In the genomic region with DNA sequence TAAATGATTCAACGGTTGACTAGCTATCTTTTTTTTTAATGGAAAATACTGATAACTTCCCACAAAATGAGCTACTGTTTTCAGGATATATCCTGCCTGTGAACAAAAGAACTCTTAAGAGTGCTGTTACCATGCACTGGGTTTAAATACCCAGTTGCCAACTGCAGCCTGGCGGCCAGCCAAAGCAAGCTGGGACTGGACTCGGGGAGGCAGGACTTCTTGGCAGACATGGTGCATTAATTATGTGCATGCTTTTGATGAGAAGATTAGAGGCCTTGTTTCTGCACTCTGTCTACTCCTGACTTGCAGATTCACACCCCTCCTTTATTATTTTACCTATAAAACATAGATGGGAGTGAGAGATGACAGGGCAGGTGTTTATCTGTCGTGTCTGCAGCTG, we compare ENCODE assay signal across 8 mouse cellular contexts. TPM values are rescaled to one million over a fixed set of nuclear protein-coding genes. Genes with fewer than 3 reads are reported as not detected.
DNase-seq lines count a peak whose midpoint lies in the region; ATAC-seq lines count a peak whose summit lies in the region.

No protein-coding gene starts in this region.

- H3K4me3 ChIP-seq in kidney, embryonic 14.5 days (ENCODE audit: low read length): no peak overlapping the region
- no peak overlapping the region for H3K4me3 ChIP-seq in embryonic facial prominence, embryonic 15.5 days (replicated peaks)
- no peak overlapping the region for H3K4me3 ChIP-seq in heart, embryonic 14.5 days (ENCODE audit: control insufficient read depth in 1 of 2, insufficient read depth in 1 of 2, low read depth in 1 of 2, low read length in 2 of 2)

- no peak for ATAC-seq in kidney, embryonic 14.5 days (ENCODE audit: low FRiP score, low TSS enrichment)
- no peak for ATAC-seq in embryonic facial prominence, embryonic 15.5 days (ENCODE audit: insufficient number of reproducible peaks, low FRiP score, low TSS enrichment, low read depth)
- ATAC-seq in heart, embryonic 14.5 days (ENCODE audit: insufficient number of reproducible peaks, insufficient read depth, low FRiP score, low read depth): no peak

- H3K9me3 ChIP-seq in kidney, embryonic 14.5 days (ENCODE audit: control insufficient read depth, low read length): no peaks in the 10 kb centered on the region
- H3K9me3 ChIP-seq in embryonic facial prominence, embryonic 15.5 days (replicated peaks): no peaks in the 10 kb centered on the region
- no peaks in the 10 kb centered on the region for H3K9me3 ChIP-seq in heart, embryonic 14.5 days (ENCODE audit: control insufficient read depth, low read length)

- no peak overlapping the region for H3K9ac ChIP-seq in kidney, embryonic 14.5 days (ENCODE audit: low read depth, low read length)
- no peak overlapping the region for H3K9ac ChIP-seq in embryonic facial prominence, embryonic 15.5 days
- no peak overlapping the region; the same call in 1 of the 2 replicates for H3K9ac ChIP-seq in heart, embryonic 14.5 days (ENCODE audit: low read length)

- H3K36me3 ChIP-seq in kidney, embryonic 14.5 days (ENCODE audit: control insufficient read depth, insufficient read depth, low read length): no peaks in the 10 kb centered on the region
- H3K36me3 ChIP-seq in embryonic facial prominence, embryonic 15.5 days: no peaks in the 10 kb centered on the region
- H3K36me3 ChIP-seq in heart, embryonic 14.5 days (ENCODE audit: control insufficient read depth, insufficient read depth, low read length): no peaks in the 10 kb centered on the region

- DNase-seq in kidney, adult 11 months: peak; percentile 90
- peak; percentile 78 to 80 for DNase-seq in layer of hippocampus, adult 8-10 months (ENCODE audit: low spot score in 2 of 2)
- peak; percentile 81 for DNase-seq in lung, postnatal 14 days
- peak; percentile 85 for DNase-seq in right cerebral cortex, postnatal 4 days
- DNase-seq in T-cell, adult 2 months (ENCODE audit: low spot score): no peak

- no peak overlapping the region for H3K4me2 ChIP-seq in kidney, embryonic 14.5 days (replicated peaks; ENCODE audit: low read depth, low read length)
- no peak overlapping the region for H3K4me2 ChIP-seq in embryonic facial prominence, embryonic 15.5 days (replicated peaks)
- H3K4me2 ChIP-seq in heart, embryonic 14.5 days (ENCODE audit: low read length): no peak overlapping the region

- H3K4me1 ChIP-seq in kidney, embryonic 14.5 days (ENCODE audit: control insufficient read depth, insufficient read depth, low read length): no peaks in the 10 kb centered on the region
- peaks cover 37% of the 10 kb centered on the region for H3K4me1 ChIP-seq in embryonic facial prominence, embryonic 15.5 days
- peaks cover 5 to 34% of the 10 kb centered on the region in 2 experiments for H3K4me1 ChIP-seq in heart, embryonic 14.5 days (ENCODE audit: control insufficient read depth in 2 of 2, insufficient read depth in 2 of 2, low read length in 2 of 2)

- no peak overlapping the region for H3K27ac ChIP-seq in kidney, embryonic 14.5 days (ENCODE audit: low read depth, low read length)
- H3K27ac ChIP-seq in embryonic facial prominence, embryonic 15.5 days (replicated peaks): peak overlapping the region; percentile 60
- H3K27ac ChIP-seq in heart, embryonic 14.5 days (replicated peaks in 1 of 2; ENCODE audit: control insufficient read depth in 1 of 2, insufficient read depth in 1 of 2, low read depth in 2 of 2, low read length in 2 of 2): peak overlapping the region; percentile 78 to 87

- no peaks in the 10 kb centered on the region for H3K27me3 ChIP-seq in kidney, embryonic 14.5 days (ENCODE audit: control insufficient read depth, insufficient read depth, low read length)
- no peaks in the 10 kb centered on the region for H3K27me3 ChIP-seq in embryonic facial prominence, embryonic 15.5 days
- H3K27me3 ChIP-seq in heart, embryonic 14.5 days (ENCODE audit: control insufficient read depth, insufficient read depth, low read length): no peaks in the 10 kb centered on the region

- WGBS in kidney, embryonic 14.5 days: 27% methylated on average over 4 of the region's 4 CpGs
- WGBS in embryonic facial prominence, embryonic 15.5 days: 34% methylated on average over 4 of the region's 4 CpGs
- 23% methylated on average over 4 of the region's 4 CpGs for WGBS in heart, embryonic 14.5 days

RNA-seq across cellular contexts. Expression of a gene that starts 5.3 kb away (rescaled TPM):
- polyA plus RNA-seq in kidney, embryonic 14.5 days (2014; fragmentation: Nextera tagmentation; extraction: Ambion mirVana): 37.4 and 42.8 TPM in 2 replicates
- 47.3 and 48.3 TPM in 2 replicates for polyA plus RNA-seq in embryonic facial prominence, embryonic 15.5 days (2015; fragmentation: Nextera tagmentation; extraction: Ambion mirVana)
- 34.1 and 37.4 TPM in 2 replicates for polyA plus RNA-seq in heart, embryonic 14.5 days (2014; fragmentation: Nextera tagmentation; extraction: Ambion mirVana)
- 10 to 100 TPM; 65.3 to 79.3 (median 70.9) TPM for total RNA-seq in layer of hippocampus, adult 8-10 months (2022)
